Mouse (Mus musculus): Measurements from ENCODE around the gene Ism1.

Ism1 gene

DNA sequence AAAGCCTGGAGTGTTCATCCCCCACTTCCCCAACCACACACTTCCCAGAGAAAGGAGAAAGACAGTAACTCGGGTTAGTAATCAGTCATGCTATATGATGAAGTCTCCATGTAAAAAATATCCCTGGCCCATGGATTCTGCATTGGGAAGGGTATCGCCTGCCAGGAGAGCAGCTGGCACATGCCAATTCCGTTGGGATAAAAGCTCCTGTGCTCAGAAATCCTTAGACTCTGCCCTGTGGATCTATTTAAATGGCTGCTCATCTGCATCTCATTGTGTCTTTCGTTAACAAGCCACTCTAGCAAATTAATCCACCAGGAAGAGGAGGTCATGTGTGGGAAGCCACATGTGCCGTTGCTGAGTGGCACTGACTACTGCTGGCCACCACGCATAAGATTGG, 129.9 kb downstream of the Ism1 start:
- no peak for DNase-seq (ENCODE audit: extremely low read depth, low read depth, low spot score)
